Mouse (Mus musculus) erythroblast, embryonic 14.5 days (primary cell): Measurements from ENCODE around the gene Il2rb. TPM values are rescaled to one million over a fixed set of nuclear protein-coding genes. Genes with fewer than 3 reads are reported as not detected.

Source experiments
- H3K27me3 ChIP-seq: 2 replicates; pipeline ENCODE4 v1.6.1; 2012; ENCODE audit warnings: inconsistent platforms; ENCODE audit not compliant: control insufficient read depth
- H3K36me3 ChIP-seq: 2 replicates; pipeline ENCODE4 v1.6.1; 2012; ENCODE audit warnings: mild to moderate bottlenecking, inconsistent platforms; ENCODE audit not compliant: control insufficient read depth
- H3K4me1 ChIP-seq: 2 replicates; pipeline ENCODE4 v1.6.1; 2012; ENCODE audit warnings: inconsistent platforms; ENCODE audit not compliant: control insufficient read depth
- H3K4me3 ChIP-seq: replicated peaks from 2 replicates; pipeline ENCODE3; 2012; ENCODE audit warnings: moderate library complexity, mild to moderate bottlenecking, inconsistent platforms
- H3K9me3 ChIP-seq: 2 replicates; pipeline ENCODE4 v1.6.1; 2012; ENCODE audit warnings: low read length, inconsistent platforms, mixed read lengths; ENCODE audit not compliant: control insufficient read depth
- GATA1 ChIP-seq: IDR thresholded peaks from 2 replicates; pipeline ENCODE4 v1.6.1; 2012; ENCODE audit warnings: low read length, inconsistent platforms, mixed read lengths
- TAL1 ChIP-seq: IDR thresholded peaks from 3 replicates; pipeline ENCODE4 v1.6.1; 2012; ENCODE audit warnings: low read length, inconsistent platforms, mixed read lengths
- polyA plus RNA-seq: library from polyadenylated mRNA; stranded (reverse); fragments of >175 nt; gene quantifications from 2 replicates; pipeline ENCODE4 v1.2.3, GENCODE M21; 2012

Il2rb gene
- polyA plus RNA-seq, 1 experiment, result 0.01 TPM

DNA sequence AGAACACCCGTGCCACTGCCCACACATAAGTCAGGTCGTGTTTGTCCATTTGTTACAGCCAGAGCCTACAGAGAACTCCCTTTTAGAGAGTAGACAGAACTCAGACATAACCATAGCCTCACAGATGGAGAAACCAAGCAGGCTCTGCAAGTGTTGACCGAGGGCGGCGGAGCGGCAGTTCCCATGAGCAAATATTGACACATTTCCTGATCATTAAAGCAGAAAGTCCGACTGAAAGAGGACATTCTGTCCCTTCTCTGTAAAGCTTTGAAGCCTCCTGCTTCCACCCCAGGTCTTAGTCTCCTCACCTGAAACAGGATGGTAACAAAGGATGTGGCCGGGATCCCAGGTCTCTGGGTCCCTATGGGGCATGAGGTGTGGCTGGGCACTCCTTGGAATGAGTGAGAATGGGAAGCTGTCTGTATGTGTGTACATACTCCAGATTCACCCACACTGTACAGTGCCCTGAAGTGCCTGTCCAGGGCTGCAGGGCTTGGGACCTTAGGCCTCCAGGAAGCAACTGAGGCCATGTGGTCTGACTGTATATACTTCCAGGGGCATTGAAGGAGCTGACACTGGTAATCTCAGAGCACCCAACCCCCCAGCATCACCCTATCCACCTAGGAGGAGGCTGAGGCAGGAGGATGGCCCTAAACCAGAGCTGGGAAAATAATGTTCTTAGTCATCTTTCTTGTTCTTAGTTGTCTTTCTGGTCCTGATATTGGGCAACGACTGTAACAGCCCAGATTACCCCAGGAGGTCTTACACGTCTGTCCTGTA lies 37.7 kb upstream of the Il2rb start:
- Histone ChIP-seq H3K36me3 (no peaks in the 10 kb centered on the region), H3K9me3 (no peaks in the 10 kb centered on the region), H3K4me1 (peaks cover 4% of the 10 kb centered on the region), H3K27me3 (peaks cover 8% of the 10 kb centered on the region; the same call in 1 of the 2 replicates), H3K4me3 (no peak overlapping the region)
- TF ChIP-seq TAL1, result no peak
- TF ChIP-seq GATA1, result no peak

DNA sequence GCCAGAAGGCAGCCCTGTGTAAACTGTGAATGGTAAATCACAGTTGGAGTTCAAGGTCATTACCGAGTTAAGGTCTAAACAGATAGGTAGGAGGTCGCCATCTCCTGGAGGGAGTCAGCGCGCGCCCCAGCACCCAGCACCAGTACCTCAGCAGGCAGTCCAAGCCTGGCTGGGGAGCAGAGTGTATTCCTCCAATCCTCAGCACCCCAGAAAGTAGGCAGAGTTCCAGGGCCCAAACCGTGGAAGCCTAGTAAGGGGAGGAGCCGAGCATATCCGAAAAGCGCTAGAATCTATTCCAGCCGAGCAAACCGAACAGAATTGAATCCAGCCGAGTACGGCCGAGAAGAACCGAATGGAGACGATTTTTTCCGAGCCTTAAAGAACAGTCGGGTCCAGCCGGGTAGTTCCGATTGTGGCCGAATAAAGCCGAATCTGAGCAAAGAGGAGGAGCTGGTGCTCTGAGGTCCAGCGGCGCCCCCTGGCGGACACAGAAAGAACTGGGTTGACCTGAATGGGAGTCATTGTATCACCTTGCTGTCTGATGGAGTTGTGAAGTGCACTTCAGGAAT lies 36.9 kb upstream of the Il2rb start:
- H3K9me3 ChIP-seq, result no peaks in the 10 kb centered on the region
- peak overlapping the region; percentile 23 for H3K4me3 ChIP-seq
- H3K36me3 ChIP-seq, result no peaks in the 10 kb centered on the region
- H3K4me1 ChIP-seq, result peaks cover 4% of the 10 kb centered on the region
- TF ChIP-seq TAL1 (no peak), GATA1 (no peak)
- H3K27me3 ChIP-seq, result peaks cover 8% of the 10 kb centered on the region; the same call in 1 of the 2 replicates

- H3K4me3 ChIP-seq, result no peak overlapping the region
- TF ChIP-seq GATA1 (no peak), TAL1 (no peak)
- H3K36me3 ChIP-seq, result no peaks in the 10 kb centered on the region
- H3K27me3 ChIP-seq, result peaks cover 8% of the 10 kb centered on the region; the same call in 1 of the 2 replicates
- no peaks in the 10 kb centered on the region for H3K9me3 ChIP-seq
- H3K4me1 ChIP-seq, result peaks cover 4% of the 10 kb centered on the region
Observed at GRCm38 (mm10) chr15:78531451-78531720, 36.3 kb upstream of the Il2rb start.

GRCm38 (mm10) chr15:78530671-78531450 lies 35.8 kb upstream of the Il2rb start, which contains the start of gene C1qtnf6:
Gene C1qtnf6, minus strand, starts transcription at chr15:78531416.
- Histone ChIP-seq H3K27me3 (peaks cover 8% of the 10 kb centered on the region; the same call in 1 of the 2 replicates), H3K36me3 (no peaks in the 10 kb centered on the region), H3K4me3 (peak within 1 kb of the TSS; percentile 23), H3K4me1 (peaks cover 4% of the 10 kb centered on the region), H3K9me3 (no peaks in the 10 kb centered on the region)
- TF ChIP-seq TAL1 (no peak), GATA1 (no peak)

GRCm38 (mm10) chr15:78530141-78530540 lies 35.1 kb upstream of the Il2rb start:
- peaks cover 8% of the 10 kb centered on the region; the same call in 1 of the 2 replicates for H3K27me3 ChIP-seq
- no peaks in the 10 kb centered on the region for H3K36me3 ChIP-seq
- H3K4me1 ChIP-seq, result peaks cover 6% of the 10 kb centered on the region
- no peak overlapping the region for H3K4me3 ChIP-seq
- H3K9me3 ChIP-seq, result no peaks in the 10 kb centered on the region
- TF ChIP-seq GATA1 (no peak), TAL1 (no peak)

GRCm38 (mm10) chr15:78529428-78529990 lies 34.4 kb upstream of the Il2rb start:
- TF ChIP-seq TAL1 (no peak), GATA1 (no peak)
- Histone ChIP-seq H3K4me3 (peak overlapping the region; percentile 24), H3K4me1 (peaks cover 6% of the 10 kb centered on the region), H3K36me3 (no peaks in the 10 kb centered on the region; the same call in 1 of the 2 replicates), H3K27me3 (peaks cover 8% of the 10 kb centered on the region; the same call in 1 of the 2 replicates), H3K9me3 (no peaks in the 10 kb centered on the region)

GRCm38 (mm10) chr15:78528726-78529411 lies 33.8 kb upstream of the Il2rb start:
- Histone ChIP-seq H3K27me3 (peaks cover 8% of the 10 kb centered on the region; the same call in 1 of the 2 replicates), H3K36me3 (no peaks in the 10 kb centered on the region; the same call in 1 of the 2 replicates), H3K4me1 (peaks cover 6% of the 10 kb centered on the region), H3K9me3 (no peaks in the 10 kb centered on the region), H3K4me3 (peak overlapping the region; percentile 24)
- TF ChIP-seq GATA1 (no peak), TAL1 (no peak)

GRCm38 (mm10) chr15:78527973-78528372 lies 32.9 kb upstream of the Il2rb start:
- H3K27me3 ChIP-seq, result peaks cover 8% of the 10 kb centered on the region; the same call in 1 of the 2 replicates
- TF ChIP-seq GATA1 (no peak), TAL1 (no peak)
- no peaks in the 10 kb centered on the region for H3K9me3 ChIP-seq
- H3K4me3 ChIP-seq, result no peak overlapping the region
- H3K4me1 ChIP-seq, result peaks cover 6% of the 10 kb centered on the region
- H3K36me3 ChIP-seq, result no peaks in the 10 kb centered on the region; the same call in 1 of the 2 replicates
